Mouse (Mus musculus): ENCODE measurements around the gene Olfr1151. TPM values are rescaled to one million over a fixed set of nuclear protein-coding genes. Genes with fewer than 3 reads are reported as not detected.

The Olfr1151 gene
- 0.39 TPM for polyA plus RNA-seq (2017; shearing (Covaris generic))

GRCm38 (mm10) chr2:87855562-87855961 lies at the start of gene Olfr1151:
Gene Olfr1151, plus strand, starts transcription at chr2:87855862.

GRCm38 (mm10) chr2:87809522-87809921 lies 46.1 kb upstream of the Olfr1151 start, which contains the start of gene Olfr1145:
Gene Olfr1145, plus strand, starts transcription at chr2:87809822.

DNA sequence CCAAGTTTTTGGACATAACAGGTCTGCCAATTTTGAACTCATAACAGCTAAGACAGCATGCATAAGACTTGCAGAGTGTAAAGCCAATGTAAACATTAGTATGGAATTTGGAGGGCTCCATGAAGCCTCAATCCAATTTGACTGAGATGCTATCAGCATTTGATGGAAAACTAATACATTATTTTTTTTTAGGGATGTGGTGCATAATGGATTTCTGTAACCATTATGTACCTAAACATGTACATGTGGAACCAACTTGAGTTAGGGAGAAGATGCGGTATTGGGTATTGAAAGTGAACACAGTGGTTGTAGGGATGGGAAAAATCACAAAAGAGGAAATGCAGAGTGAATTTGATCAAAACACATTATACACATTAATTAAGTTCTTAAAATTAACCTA lies 25.4 kb upstream of the Olfr1151 start, which contains the start of gene Olfr1148:
Gene Olfr1148 (plus strand): TSS at position 301 of the 400 bp plus-strand sequence.

DNA sequence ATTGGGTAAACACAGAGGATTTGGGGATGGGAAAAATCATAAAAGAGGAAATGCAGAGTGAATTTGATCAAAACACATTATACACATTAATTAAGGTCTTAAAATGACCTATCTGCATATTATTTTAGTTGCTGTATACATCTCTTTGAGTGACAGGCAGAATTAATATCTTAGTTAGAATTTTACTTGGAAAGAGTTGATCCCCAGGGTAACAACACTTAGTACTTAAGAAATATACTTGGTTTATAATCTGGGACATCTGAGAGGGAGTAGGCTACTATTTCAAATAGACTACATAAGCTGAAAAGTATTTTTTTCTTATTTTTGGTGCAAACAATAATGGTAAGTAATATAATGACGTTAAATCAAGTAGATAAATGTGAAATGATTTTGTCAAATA lies 12.0 kb upstream of the Olfr1151 start, which contains the start of gene Olfr1150-ps1:
Gene Olfr1150-ps1 (plus strand): TSS at position 301 of the 400 bp plus-strand sequence.

GRCm38 (mm10) chr2:87866192-87866591 lies 10.5 kb downstream of the Olfr1151 start, which contains the start of gene Olfr1152:
Gene Olfr1152, plus strand, starts transcription at chr2:87866492.

GRCm38 (mm10) chr2:87894662-87895061 lies 39.0 kb downstream of the Olfr1151 start, which contains the start of gene Olfr1153:
Gene Olfr1153, plus strand, starts transcription at chr2:87894962.

DNA sequence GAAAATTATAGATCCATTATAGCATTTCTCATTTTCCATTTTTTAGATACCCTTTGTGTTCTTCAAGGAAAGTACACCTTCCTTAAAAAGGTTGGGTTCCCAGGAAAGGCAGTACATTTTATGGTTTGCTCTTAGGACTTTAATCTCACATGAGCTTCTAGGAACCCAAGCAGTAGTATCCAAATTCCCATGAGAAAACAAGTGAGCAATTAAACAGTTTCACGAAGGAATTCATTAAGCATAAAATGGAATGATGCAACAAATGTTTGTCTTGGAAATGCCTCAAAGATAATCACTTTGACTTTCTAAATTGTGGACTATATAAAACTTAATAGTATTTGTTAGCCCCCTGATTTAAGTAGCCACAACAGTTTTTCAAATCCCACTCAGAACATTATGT lies 49.4 kb downstream of the Olfr1151 start, which contains the start of gene Olfr1154:
Gene Olfr1154 (minus strand): TSS at position 101 of the 400 bp plus-strand sequence.

Other genes with a start within 250 kb of the Olfr1151 start
- not detected for gene Olfr1130, start 249.7 kb upstream of the Olfr1151 start, polyA plus RNA-seq (2017; shearing (Covaris generic))
- gene Olfr1131, start 228.8 kb upstream of the Olfr1151 start, polyA plus RNA-seq (2017; shearing (Covaris generic)): not detected
- gene Olfr1132, start 218.3 kb upstream of the Olfr1151 start, polyA plus RNA-seq (2017; shearing (Covaris generic)): not detected
- not detected for gene Olfr1133, start 208.5 kb upstream of the Olfr1151 start, polyA plus RNA-seq (2017; shearing (Covaris generic))
- not detected for gene Olfr1134, start 197.4 kb upstream of the Olfr1151 start, polyA plus RNA-seq (2017; shearing (Covaris generic))
- not detected for gene Olfr1135, start 182.2 kb upstream of the Olfr1151 start, polyA plus RNA-seq (2017; shearing (Covaris generic))
- gene Olfr1136, start 161.9 kb upstream of the Olfr1151 start, polyA plus RNA-seq (2017; shearing (Covaris generic)): not detected
- not detected for gene Olfr1137, start 142.7 kb upstream of the Olfr1151 start, polyA plus RNA-seq (2017; shearing (Covaris generic))
- gene Olfr1138, start 115.9 kb upstream of the Olfr1151 start, polyA plus RNA-seq (2017; shearing (Covaris generic)): not detected
- not detected for gene Olfr1140, start 112.1 kb upstream of the Olfr1151 start, polyA plus RNA-seq (2017; shearing (Covaris generic))
- not detected for gene Olfr1141, start 101.9 kb upstream of the Olfr1151 start, polyA plus RNA-seq (2017; shearing (Covaris generic))
- gene Olfr152, start 76.4 kb upstream of the Olfr1151 start, polyA plus RNA-seq (2017; shearing (Covaris generic)): not detected
- gene Olfr1143, start 55.3 kb upstream of the Olfr1151 start, polyA plus RNA-seq (2017; shearing (Covaris generic)): not detected
- gene Olfr1145, start 46.0 kb upstream of the Olfr1151 start, polyA plus RNA-seq (2017; shearing (Covaris generic)): not detected
- gene Olfr1148, start 25.3 kb upstream of the Olfr1151 start, polyA plus RNA-seq (2017; shearing (Covaris generic)): not detected
- not detected for gene Olfr1150-ps1, start 11.9 kb upstream of the Olfr1151 start, polyA plus RNA-seq (2017; shearing (Covaris generic))
- gene Olfr1152, start 10.6 kb downstream of the Olfr1151 start, polyA plus RNA-seq (2017; shearing (Covaris generic)): 0.07 TPM
- not detected for gene Olfr1153, start 39.1 kb downstream of the Olfr1151 start, polyA plus RNA-seq (2017; shearing (Covaris generic))
- not detected for gene Olfr1154, start 49.3 kb downstream of the Olfr1151 start, polyA plus RNA-seq (2017; shearing (Covaris generic))
- not detected for gene Olfr1155, start 89.3 kb downstream of the Olfr1151 start, polyA plus RNA-seq (2017; shearing (Covaris generic))
- 0.17 TPM for gene Olfr1156, start 97.2 kb downstream of the Olfr1151 start, polyA plus RNA-seq (2017; shearing (Covaris generic))
- not detected for gene Olfr1157, start 112.4 kb downstream of the Olfr1151 start, polyA plus RNA-seq (2017; shearing (Covaris generic))
- not detected for gene Olfr74, start 118.8 kb downstream of the Olfr1151 start, polyA plus RNA-seq (2017; shearing (Covaris generic))
- not detected for gene Olfr1158, start 134.3 kb downstream of the Olfr1151 start, polyA plus RNA-seq (2017; shearing (Covaris generic))
- 0.05 TPM for gene Olfr1160, start 152.4 kb downstream of the Olfr1151 start, polyA plus RNA-seq (2017; shearing (Covaris generic))
- gene Olfr1161, start 166.9 kb downstream of the Olfr1151 start, polyA plus RNA-seq (2017; shearing (Covaris generic)): not detected
- gene Olfr73, start 181.8 kb downstream of the Olfr1151 start, polyA plus RNA-seq (2017; shearing (Covaris generic)): not detected
- not detected for gene Olfr1162, start 195.3 kb downstream of the Olfr1151 start, polyA plus RNA-seq (2017; shearing (Covaris generic))
- gene Olfr1163, start 216.0 kb downstream of the Olfr1151 start, polyA plus RNA-seq (2017; shearing (Covaris generic)): not detected
- gene Olfr1164, start 238.1 kb downstream of the Olfr1151 start, polyA plus RNA-seq (2017; shearing (Covaris generic)): not detected